Mouse (Mus musculus) monocyte, adult 5-6 weeks (primary cell): ENCODE results near the gene Pappa2. TPM values are rescaled to one million over a fixed set of nuclear protein-coding genes. Genes with fewer than 3 reads are reported as not detected.

Experiments
- ATAC-seq: fragments of 153-309, 156-312 bp; replicated peaks from 2 replicates; pipeline ENCODE4 v1.8.0; 2017; ENCODE audit warnings: mild to moderate bottlenecking; ENCODE audit not compliant: low TSS enrichment, insufficient number of reproducible peaks, severe bottlenecking, poor library complexity, low FRiP score
- total RNA-seq: library from RNA; stranded (forward); fragments of 200-1000, 200-491, 200-594 nt; gene quantifications from 3 replicates; pipeline ENCODE4 v1.2.3, GENCODE M21; 2017

Pappa2 gene
- total RNA-seq, 1 experiment from 2014 or later, result not detected

DNA sequence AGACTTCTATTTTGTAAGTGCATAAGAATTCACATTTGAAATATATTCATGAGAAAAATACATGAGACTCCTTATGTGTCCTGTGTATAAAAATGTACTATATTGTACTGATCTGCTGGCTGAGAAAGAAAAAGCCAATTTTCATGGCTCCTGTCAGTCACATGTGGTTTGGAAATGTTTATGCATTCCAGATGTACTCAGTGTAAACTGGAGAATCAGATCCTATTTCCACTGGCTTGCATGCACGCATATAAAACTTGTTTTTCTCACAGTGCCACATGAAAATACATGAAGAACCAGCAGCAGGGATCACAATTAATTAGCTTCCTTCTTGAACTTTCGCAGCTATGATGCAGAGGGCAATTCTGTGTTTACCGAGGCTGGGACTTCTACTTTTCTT lies 168.4 kb downstream of the Pappa2 start:
- ATAC-seq, result no peak

DNA sequence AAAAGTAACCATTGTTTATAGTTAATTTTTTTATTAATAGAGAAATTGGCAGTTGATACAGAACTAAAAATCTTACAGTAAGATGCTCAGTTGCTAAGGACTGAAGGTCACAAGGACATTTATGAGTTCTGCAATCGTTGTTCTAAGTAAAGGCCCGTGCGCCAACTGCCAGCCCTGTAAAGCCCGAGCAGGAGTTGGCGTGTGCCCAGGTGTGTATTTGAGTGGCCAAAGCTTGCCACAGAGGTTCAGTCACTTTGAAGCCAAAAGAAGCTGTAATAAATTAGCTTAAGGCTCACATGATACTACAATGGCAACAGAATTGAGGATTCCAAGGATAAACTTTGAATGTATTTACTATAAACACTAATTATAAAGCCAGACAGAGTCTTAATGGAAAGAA lies 204.8 kb downstream of the Pappa2 start:
- ATAC-seq, result no peak

DNA sequence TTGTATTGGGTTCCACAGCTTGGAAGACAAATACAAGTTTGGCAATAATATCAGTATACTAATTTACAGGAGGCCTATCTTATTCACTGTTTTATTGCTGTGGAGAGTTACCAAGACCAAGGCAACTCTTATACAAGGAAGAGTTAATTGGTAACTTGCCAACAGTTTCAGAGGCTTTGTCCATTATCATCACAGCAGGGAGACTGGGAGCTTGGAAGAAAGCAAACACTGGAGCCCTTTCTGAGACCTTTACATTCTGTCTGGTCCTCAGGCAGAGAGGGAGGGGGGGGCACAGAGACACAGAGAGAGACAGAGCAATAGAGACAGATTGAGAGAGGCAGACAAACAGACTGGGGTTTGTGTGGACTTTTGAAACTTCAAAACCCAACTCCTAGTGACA lies 207.2 kb downstream of the Pappa2 start:
- no peak for ATAC-seq

DNA sequence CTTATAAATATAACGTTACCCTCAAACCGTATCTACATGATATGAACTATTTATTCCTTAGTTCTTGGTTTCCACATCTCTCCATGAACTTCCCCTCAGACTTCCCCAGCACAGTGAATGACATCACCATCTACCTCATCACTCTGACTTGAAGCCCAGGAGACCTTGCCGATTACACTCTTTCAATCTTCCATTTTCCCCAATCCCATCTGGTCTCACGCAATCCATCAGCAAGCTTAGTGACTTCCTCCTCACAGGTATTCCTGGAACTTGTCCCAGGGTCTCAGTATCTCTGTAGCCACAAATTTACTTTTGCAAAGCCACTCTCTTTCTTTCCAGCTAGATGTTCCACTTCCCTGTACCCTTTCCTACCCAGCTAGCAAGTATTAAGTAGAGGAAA lies 209.5 kb downstream of the Pappa2 start:
- ATAC-seq, result no peak

DNA sequence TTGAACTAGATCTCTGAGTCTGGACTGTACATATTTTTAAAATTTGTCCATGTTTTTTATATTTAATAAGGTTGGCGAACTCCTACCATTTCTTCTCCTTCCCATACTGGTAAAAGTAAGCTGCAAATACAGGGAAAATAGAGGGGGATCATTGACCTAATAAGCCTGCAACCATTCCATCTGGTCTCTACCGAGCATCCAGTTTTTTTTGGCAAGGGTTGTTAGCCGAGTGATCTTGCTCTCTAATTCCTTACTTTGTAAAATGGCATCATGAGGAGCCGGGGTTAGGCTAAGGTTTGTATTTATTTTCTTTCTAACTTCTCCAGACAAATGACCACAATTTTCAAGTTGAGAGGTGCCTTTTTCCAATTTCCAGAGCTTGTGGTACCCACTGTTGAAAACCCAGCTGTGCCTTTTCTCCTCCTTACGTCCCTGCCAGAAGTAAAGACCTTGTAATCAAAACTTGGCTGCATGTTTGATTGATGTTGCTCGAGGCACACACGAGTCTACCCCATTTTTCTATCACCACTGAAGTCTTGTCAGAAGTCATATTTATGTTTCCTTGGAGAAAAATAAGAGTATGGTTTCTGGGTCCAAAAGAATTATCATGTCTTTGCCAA lies 210.1 kb downstream of the Pappa2 start:
- ATAC-seq, result no peak

DNA sequence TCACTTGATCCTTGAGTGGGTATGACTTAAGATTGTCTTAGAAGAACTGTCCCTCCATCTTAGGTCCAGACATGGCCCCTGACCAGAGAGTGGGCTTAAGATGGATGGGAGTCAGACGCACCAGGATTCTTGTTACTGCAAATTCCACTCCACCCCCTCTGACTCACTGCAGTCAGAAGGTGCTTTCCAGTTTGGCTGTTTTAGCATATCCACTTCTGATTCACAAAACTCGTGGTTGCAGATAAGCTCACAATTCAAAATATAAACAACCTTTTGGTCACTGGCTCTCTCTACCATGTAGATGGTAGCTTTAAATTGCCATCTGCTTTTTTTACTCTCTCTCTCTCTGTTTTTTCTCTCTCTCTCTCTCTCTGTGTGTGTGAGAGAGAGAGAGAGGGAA lies 214.4 kb downstream of the Pappa2 start:
- ATAC-seq, result no peak

DNA sequence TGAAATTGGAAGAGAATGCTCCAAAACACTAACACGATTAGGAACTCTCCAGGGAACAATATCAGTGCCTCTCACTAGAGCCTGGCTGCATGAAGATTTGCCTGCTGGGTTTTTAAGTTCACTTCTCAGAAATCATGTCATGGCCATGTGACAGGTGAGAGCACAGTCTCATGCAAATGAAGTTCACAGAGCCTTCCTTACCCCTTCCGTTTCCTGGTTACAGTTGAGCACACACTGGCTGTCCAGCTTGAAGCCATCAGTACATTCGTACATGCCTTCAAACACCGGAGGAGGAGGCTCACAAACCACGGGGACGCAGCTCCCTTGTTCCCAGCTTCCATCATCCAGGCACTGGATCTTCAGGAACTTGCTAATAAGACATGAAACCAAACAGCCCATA lies 215.6 kb downstream of the Pappa2 start:
- no peak for ATAC-seq

DNA sequence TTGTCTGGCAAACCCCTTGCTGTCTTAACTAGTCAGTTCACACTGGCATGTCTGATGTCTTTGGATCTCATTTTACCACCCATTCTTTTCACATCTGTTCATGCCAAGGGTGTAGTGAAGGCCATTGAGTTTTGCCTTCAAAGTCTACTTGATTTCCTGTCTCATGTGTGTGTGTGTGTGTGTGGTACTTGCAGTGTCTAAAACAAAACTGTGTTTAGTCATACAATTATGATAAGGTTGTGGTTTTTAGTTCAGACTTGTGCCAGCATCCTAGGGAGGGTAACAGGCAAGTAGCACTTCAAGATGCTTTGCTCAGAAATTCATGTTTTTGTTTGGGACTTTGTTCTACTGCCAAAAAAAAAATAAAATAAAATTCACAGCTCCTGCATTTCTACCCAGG lies 216.1 kb downstream of the Pappa2 start:
- ATAC-seq, result no peak

DNA sequence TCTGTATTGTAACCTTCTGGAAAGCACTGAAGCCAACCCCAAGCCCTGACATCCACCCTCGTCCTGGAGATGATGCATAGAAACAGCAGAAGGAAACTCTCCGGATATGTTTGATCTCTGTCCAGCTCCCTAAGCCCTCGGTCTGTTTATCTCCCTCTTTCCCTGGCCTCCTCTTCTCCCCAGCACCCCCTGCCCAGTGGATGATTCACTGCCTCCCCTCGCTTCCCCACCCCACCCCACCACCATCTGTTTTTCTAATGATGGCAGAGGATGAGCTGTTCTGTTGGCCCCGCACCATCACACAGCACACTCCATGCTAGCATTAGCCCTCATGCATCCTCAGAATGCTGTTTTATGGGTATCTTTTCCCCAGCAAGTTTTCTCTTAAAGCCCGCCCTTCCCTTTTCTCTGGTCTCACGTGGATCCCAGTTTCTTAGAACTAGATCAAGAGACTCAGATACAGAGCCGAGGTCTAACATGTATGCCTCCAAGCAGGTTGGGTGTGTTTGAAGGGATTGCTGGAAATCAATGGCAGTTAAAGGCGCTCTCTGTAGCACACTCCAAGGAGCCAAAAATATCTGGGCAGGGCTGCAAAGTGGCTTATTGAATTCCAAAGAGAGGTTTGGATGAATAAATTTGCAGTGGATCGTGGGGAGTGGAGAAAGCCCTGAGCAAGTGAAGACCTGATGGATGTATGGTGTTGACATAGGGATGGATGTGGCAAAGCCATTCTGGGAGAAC lies 231.8 kb downstream of the Pappa2 start:
- no peak for ATAC-seq

DNA sequence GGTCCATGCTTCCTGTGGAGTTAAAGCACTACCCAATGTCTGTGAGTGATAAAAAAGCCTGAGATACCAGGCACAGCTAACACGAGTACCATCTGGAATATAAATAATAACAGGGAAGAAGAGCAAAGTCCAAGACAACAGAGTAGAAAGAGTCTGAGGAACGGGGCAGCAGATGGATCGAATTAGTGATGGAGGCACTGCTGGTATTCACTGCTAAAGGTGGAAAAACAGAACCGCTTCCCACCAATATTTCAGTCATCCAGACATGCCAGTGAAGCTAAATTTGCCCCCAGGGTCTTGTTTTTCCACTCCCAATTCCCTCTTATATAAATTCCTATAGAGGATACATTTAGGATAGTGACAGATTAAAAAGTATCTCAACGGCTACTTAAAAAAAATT lies 238.8 kb downstream of the Pappa2 start:
- no peak for ATAC-seq

DNA sequence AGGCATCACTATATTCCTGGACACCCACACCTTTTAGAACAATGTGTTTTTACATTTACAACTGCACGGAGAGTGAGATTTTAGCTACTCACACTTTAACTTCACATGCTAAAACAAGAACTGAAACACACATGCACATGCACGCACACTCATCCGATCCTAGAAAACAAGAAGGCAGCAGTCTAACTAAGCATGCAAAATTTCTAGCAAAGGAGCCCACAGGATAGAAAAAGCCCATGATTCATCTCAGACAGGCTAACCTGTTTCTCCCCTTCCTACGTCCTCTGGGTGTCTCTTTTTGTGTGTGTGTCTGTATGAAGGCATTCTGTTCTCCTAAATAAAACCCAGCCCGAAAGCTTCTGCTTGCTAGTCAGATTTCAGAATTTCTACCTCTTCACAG lies 239.3 kb downstream of the Pappa2 start:
- ATAC-seq, result no peak

DNA sequence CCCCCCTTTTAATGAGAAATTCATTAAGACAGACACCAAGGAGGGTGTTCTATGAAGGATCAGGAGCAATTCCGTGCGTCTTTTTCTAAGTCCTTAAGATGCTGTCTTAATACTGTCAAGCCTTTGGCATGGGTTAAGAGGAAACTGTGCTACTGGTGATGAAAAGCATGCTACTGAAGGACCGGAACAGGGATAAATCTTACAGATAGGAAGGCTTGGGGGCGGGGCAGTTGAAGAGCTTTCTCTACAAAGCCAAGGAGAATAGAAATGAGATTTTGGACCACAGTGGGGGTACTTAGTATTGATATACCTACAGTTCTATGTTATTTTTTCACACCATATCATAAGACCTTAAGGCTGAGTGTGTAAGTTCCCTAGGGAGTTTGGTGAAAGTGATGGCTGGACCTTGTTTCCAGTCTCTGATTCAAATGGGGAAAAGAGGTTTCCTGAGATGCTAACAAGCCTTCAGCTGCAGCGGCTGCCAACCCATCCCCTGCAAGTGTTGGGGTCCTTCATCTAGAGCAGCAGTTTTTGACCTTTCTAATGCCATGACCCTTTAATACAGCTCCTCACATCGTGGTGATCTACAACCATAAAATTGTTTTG lies 240.0 kb downstream of the Pappa2 start:
- ATAC-seq, result no peak

DNA sequence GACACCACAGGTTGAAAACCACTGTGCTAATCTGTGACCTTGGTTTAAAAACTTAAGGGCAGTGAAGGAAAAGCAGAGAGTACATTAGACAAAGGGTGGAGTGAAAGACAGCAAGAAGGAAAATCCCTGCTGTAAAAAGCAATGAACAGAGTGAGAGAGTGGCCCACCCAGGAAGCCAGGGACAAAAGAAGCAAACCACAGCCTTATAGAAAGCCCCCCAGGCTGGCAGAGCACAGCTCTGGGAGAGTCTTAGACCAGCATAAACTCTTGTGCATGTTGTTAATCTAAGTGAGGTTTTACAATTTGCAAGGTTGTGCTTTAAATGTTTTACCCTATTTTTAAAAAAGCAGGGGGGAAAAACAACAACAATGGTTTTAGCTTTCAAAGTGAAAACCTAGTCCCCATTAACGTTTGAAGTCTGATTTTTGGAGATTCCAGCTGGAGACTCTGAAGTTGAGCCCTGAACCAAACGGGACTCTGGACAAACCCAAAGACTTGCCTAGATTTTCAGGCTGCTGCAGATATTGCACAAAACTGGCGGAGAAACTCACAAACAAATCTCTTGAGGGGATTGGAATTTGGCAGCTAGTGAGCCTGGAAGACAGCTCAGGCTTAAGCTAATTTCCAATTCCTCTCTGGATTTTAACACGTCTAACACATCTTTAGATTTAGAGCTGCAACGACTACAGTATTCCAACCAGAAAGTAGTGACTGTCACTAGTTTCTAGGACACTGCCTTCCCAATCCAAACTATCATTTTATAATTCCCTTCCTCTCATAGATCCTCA lies 241.0 kb downstream of the Pappa2 start:
- no peak for ATAC-seq

DNA sequence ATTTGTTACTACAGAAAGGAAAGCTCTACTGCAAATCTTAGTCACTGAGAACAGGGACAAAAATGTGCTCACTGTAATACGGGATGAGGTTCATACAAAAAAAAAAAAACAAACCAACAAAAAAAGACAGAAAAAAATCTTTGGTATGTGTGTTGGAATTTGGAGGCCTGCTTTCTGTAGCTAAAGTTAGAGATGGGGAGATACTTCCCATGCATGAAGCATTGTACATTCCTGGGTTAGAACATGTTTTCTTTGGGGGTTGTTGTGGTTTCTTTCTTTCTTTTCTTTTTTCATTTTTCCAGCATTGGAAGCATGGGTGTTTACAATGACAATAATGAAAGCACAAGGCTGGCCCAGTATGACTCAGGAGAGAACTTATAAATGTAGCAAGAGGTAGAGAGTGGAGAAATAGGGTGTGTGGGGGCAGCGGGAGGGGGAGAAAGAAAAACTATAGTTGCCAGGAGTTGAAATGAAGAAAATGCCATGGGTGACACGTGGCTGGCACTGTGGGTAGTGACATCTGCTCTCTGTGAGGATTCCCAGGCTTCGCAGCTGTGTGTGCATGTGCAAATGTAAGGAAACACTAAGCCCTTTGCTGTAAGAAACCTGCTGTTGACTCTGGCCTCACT lies 247.3 kb downstream of the Pappa2 start:
- no peak for ATAC-seq

DNA sequence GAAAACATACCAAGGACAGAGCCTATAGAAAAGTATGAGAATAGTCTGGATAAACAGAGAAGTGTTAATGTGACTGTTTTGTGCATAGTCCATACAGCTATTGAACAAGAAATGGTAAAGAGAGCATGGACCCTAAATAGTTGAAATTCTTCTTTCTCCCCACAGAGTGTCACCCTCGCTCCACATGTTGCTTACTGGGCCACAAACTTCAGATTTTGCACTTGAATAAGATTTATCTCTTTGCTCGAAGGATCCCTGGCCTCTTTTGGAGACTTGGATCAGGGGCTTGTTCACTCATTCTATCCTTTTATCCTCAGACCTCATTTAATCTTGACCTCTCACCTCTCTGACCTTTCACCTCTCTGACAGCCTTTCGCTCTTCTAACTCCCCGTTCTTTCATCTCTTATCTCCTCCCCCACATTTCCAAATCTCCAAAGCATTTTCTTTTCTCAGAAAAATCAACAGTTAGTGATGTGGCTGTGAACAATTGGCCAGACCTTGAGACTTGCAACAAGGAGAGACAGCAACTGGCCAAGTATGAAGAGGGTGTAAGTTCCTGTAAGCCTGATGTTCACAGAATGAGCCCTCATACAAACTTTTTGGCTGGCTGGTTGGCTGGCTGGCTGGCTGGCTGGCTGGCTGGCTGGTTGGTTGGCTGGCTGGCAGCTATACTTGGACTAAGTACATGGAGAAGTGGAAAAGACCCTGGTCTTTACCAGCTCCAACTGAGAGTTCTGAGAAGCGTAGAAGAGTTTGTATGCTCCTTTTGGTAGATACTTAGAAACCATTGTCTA lies 266.8 kb downstream of the Pappa2 start:
- no peak for ATAC-seq

DNA sequence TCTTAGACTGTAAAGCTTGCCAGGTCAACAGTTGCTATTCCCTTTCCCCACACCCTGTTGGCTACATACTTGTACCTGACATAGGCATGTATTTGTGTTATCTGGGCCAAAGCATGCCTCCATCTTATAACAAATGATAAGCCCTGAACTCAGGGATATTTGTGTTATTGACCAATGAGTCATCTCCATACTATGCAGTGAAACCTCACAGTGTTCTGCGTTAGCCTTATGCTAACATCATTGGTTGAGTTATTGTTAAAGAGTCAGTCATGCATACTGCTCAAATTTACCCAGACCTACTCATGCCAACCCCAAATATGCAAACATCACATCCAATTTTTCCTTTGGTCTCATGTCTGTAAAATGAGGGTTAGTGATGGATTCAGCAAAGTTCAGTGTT lies 279.0 kb downstream of the Pappa2 start:
- no peak for ATAC-seq

DNA sequence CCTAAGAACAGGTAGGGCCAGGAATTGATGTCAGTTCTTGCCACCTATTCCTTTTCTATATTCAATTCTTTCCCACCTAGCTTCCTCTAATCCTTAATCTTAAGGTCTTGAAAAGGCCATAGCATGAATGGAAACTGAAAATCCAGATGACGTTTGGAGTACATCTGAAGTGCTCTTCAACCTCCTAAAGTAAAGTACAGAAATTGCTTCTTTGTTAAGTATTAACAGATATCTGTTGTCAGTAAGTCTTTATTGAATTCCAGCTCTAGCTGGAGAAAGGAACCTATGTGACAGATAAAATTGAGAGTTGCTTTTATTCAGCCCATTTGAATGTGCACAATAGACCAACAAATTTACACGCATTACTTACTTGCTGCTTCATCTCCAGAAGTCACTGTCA lies 280.1 kb downstream of the Pappa2 start:
- no peak for ATAC-seq

DNA sequence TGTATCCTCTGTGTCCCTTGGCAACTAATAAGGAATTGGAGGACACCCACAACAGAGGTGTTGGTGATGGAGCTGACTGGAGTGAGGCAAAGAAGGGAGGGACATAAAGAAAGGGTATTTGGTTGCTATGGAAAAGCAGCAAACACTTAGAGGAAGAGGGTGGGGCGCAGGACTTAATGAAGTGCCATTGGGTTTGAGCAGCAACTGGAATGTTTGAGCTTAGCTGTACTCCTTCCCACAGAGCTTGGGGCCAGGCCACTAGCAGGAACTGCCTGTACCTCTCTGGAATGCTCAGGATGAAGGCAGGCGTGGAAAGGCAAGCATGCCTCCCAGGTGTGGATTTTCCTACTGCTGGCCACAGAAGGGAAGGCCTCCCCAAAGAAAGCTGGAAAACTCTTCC lies 281.0 kb downstream of the Pappa2 start:
- no peak for ATAC-seq
